Mouse (Mus musculus): ENCODE data around the gene Gpc2. TPM values are rescaled to one million over a fixed set of nuclear protein-coding genes. Genes with fewer than 3 reads are reported as not detected.

The Gpc2 gene
- polyA plus RNA-seq (2016; fragmentation: Nextera tagmentation; extraction: Ambion mirVana): 121 and 140 TPM in 2 replicates

DNA sequence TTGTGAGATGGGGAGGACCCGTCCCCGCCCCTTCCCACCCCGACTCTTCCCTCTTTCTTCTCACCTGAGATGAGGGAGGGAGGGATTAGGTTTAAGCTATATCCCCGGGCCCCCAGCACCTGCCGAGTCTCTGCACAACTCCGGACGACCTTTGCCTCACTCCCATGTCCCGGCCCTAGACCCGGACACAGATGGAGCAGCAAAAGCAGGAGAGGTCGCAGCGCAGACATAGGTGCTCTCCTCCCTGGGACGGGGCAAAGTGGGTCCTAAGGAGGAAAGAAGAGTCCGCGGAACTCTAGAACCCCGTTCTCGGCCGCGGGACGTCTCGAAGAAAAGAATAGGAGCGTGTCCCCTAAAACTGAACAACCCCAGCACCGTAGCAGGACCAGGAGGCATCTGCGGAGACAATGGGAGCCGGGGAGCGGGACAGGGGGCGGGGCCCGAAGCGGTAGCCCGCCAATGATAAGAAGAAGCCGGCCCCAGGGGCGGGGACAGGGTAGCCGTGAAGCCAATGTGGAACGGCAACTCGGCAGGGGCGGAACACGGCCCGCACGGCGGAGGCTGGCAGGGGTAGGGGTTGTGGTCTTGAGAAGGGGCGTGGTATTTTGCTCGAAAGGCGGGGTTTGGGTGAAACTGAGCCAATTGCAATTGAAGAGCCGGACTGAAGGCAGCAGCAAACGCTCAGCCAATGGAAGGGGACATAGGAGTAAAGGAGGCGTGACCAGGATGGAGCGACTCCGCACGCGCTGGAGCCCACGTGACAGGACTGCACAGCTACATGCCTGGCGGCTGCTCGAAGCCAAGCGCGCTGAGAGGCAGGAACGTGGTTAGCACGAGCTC is at the start of gene Gpc2, which contains the start of the genes Gm43720 and Stag3:
TSS of gene Gpc2 (minus strand) at position 421 of the 840 bp plus-strand sequence.
TSS of gene Gm43720 (minus strand) at position 374 of the 840 bp plus-strand sequence.
TSS of gene Stag3 (plus strand) at position 656 of the 840 bp plus-strand sequence.
- peak; percentile 99 for ATAC-seq (ENCODE audit: low FRiP score)
- Histone ChIP-seq H3K36me3 (replicated peaks) (peaks cover 33% of the 10 kb centered on the region), H3K4me1 (peaks cover 43% of the 10 kb centered on the region), H3K27ac (peak within 1 kb of the TSS; percentile 80), H3K4me2 (peak within 1 kb of the TSS; percentile 75), H3K9me3 (no peaks in the 10 kb centered on the region), H3K27me3 (peaks cover 11% of the 10 kb centered on the region; the same call in 1 of the 2 replicates), H3K9ac (peak within 1 kb of the TSS; percentile 90), H3K4me3 (replicated peaks) (peak within 1 kb of the TSS; percentile 74)
- under 1% methylated on average over 56 of the region's 56 CpGs for WGBS

DNA sequence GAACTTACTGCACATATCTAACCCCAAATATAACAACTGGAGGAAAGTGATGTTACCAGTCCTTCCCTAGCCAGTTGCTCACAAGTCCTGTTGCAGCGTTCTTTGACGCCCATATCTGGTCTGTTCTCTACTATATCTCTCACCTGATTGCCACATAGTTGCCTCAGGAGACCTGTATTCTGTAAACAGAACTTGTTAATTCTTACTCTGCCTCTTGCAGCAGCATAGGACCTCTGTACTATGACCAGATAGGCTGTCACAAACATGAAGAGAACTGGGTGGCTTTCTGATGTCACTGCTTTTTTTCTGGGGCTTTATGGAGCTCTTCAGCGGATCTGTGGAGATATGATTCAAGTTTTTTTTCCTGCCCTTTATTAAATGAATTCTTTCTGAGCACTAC is 33.0 kb upstream of the Gpc2 start:
- Histone ChIP-seq H3K4me2 (no peak overlapping the region), H3K27ac (no peak overlapping the region), H3K4me3 (replicated peaks) (no peak overlapping the region), H3K9me3 (no peaks in the 10 kb centered on the region), H3K36me3 (replicated peaks) (no peaks in the 10 kb centered on the region), H3K9ac (no peak overlapping the region), H3K4me1 (no peaks in the 10 kb centered on the region), H3K27me3 (no peaks in the 10 kb centered on the region)
- 92% methylated on average over 3 of the region's 3 CpGs for WGBS
- ATAC-seq (ENCODE audit: low FRiP score): no peak

DNA sequence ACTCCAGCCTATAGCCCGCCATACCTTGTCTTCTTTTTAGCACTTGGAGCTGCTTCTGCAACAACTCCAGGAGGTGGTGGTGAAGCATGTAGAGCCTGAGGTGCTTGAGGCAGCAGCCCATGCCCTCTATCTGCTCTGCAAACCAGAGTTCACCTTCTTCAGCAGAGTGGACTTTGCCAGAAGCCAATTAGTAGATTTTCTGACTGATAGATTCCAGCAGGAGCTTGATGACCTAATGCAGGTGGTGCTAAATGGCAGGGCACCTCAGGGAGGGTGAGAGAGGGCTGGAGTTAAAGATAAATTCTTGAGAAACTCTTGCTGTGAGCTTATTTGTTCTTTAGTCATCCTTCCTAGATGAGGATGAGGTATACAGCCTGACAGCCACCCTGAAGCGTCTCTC is 19.8 kb upstream of the Gpc2 start:
- Histone ChIP-seq H3K4me2 (no peak overlapping the region), H3K27me3 (no peaks in the 10 kb centered on the region), H3K27ac (no peak overlapping the region), H3K9ac (no peak overlapping the region), H3K4me1 (no peaks in the 10 kb centered on the region), H3K4me3 (replicated peaks) (no peak overlapping the region), H3K9me3 (no peaks in the 10 kb centered on the region), H3K36me3 (replicated peaks) (no peaks in the 10 kb centered on the region)
- WGBS: 83% methylated on average over 2 of the region's 2 CpGs
- no peak for ATAC-seq (ENCODE audit: low FRiP score)

DNA sequence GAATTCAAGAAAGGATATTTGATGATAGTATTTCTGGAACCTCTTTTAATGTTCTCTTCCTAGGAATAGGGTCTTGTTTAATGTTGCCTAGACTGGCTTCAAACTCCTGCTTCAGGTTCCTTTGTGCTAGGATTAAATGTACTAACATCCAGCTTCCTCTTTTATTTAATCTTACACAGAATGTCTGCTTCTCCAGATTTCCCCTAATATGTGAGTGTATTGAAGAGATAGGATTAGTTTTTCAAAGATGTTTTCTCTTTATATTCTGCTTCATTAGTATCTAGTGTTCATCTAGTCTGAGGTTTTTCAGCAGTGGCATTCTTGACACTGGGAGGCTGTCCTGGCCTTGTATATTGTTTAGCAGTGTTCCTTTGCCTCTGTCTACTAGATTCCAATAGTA is 14.4 kb upstream of the Gpc2 start:
- H3K27ac ChIP-seq: no peak overlapping the region
- H3K4me3 ChIP-seq (replicated peaks): no peak overlapping the region
- no peaks in the 10 kb centered on the region for H3K4me1 ChIP-seq
- H3K27me3 ChIP-seq: no peaks in the 10 kb centered on the region
- no peak overlapping the region for H3K4me2 ChIP-seq
- no peaks in the 10 kb centered on the region for H3K36me3 ChIP-seq (replicated peaks)
- no peak overlapping the region for H3K9ac ChIP-seq
- no peak for ATAC-seq (ENCODE audit: low FRiP score)
- H3K9me3 ChIP-seq: no peaks in the 10 kb centered on the region

DNA sequence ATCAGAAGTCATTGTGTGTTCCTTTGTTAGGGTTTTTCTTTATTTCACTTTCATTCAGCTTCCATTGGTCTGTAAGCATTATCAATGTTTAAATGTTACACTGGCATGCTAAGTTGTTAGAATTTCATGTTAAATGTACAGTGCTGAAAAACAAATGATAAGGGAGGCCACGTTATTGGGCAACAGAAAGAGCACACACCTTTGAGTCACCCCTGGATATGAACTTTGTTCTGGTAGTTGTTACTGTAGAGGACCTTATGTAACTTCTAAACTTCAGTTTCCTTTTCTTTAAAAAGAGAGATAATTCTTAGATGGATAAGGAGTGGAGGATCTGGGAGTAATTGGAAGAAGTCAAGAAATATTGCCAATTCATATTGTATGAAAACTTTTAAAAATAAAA is 11.8 kb upstream of the Gpc2 start:
- no peak for ATAC-seq (ENCODE audit: low FRiP score)
- Histone ChIP-seq H3K9ac (no peak overlapping the region), H3K27me3 (no peaks in the 10 kb centered on the region), H3K9me3 (no peaks in the 10 kb centered on the region), H3K36me3 (replicated peaks) (no peaks in the 10 kb centered on the region), H3K4me3 (replicated peaks) (no peak overlapping the region), H3K4me2 (no peak overlapping the region), H3K27ac (no peak overlapping the region), H3K4me1 (no peaks in the 10 kb centered on the region)
- WGBS: 84% methylated on average over 1 of the region's 1 CpGs

DNA sequence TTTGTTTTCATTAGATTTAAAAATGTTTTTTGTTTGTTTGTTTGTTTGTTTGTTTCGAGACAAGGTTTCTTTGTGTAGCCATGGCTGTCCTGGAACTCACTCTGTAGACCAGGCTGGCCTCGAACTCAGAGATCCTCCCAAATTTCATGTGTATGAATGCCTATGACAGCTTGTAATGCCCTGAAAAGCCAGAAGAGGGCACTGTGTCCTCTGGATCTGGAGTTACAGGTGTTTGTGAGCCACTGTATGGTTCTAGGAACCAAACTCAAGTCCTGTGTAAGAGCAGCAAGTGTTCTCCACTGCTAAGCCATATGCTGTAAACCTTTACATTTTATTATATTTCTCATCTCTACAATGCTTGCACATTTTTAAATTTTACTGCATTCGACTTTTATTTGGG is 8.1 kb upstream of the Gpc2 start:
- H3K4me1 ChIP-seq: no peaks in the 10 kb centered on the region
- 71% methylated on average over 3 of the region's 3 CpGs for WGBS
- no peak overlapping the region for H3K9ac ChIP-seq
- no peaks in the 10 kb centered on the region for H3K9me3 ChIP-seq
- H3K4me2 ChIP-seq: no peak overlapping the region
- ATAC-seq (ENCODE audit: low FRiP score): no peak
- H3K27ac ChIP-seq: no peak overlapping the region
- H3K27me3 ChIP-seq: no peaks in the 10 kb centered on the region
- no peak overlapping the region for H3K4me3 ChIP-seq (replicated peaks)
- no peaks in the 10 kb centered on the region for H3K36me3 ChIP-seq (replicated peaks)

DNA sequence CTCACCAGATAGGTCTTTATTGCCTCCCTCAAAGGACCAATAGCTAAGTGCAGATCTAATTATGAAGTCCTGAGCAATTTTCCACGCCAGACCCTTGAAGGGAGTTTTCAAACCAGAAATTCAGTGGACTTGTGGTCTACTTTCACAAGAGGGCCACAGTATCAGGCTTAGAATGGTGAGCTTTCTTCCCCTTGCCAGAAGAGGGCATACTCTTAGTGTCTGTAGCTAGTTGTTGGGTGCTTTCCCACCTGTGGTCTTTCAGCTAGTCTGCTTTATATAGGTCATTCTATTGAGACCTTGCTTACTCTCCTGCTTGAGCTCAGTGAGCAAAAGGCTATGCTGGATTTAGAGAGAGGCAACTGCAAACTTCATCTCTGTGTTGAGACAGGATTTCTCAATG is 3.7 kb upstream of the Gpc2 start:
- Histone ChIP-seq H3K4me2 (no peak overlapping the region), H3K9ac (no peak overlapping the region), H3K4me3 (replicated peaks) (no peak overlapping the region), H3K4me1 (peaks cover 7% of the 10 kb centered on the region), H3K27ac (no peak overlapping the region), H3K9me3 (no peaks in the 10 kb centered on the region), H3K27me3 (peaks cover 11% of the 10 kb centered on the region; the same call in 1 of the 2 replicates), H3K36me3 (replicated peaks) (no peaks in the 10 kb centered on the region)
- no peak for ATAC-seq (ENCODE audit: low FRiP score)
- WGBS: 50% methylated on average over 1 of the region's 1 CpGs

DNA sequence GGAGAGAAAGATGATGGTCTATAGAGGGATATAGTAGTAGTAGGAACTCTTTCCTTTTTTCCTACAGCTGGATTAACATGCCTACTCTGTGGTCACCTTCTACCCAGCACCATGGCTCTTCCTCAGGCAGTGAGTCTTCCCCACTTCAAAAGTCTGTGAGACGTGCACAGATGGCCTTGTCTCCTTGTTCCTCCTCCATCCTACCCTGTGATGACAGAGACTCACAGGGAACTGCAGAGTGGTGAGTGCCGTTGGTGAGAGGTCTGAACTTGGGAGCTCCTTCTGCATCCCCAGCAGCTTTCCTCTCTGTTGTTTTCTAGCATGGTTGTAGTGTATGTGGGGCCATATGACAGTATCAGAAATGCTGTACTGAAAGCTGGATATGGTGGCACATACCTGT is 2.0 kb upstream of the Gpc2 start:
- Histone ChIP-seq H3K9ac (no peak overlapping the region), H3K4me1 (peaks cover 24% of the 10 kb centered on the region), H3K27ac (no peak overlapping the region), H3K4me3 (replicated peaks) (no peak overlapping the region), H3K36me3 (replicated peaks) (peaks cover 15% of the 10 kb centered on the region), H3K27me3 (peaks cover 11% of the 10 kb centered on the region; the same call in 1 of the 2 replicates), H3K9me3 (no peaks in the 10 kb centered on the region), H3K4me2 (no peak overlapping the region)
- WGBS: 77% methylated on average over 2 of the region's 2 CpGs
- ATAC-seq (ENCODE audit: low FRiP score): no peak

DNA sequence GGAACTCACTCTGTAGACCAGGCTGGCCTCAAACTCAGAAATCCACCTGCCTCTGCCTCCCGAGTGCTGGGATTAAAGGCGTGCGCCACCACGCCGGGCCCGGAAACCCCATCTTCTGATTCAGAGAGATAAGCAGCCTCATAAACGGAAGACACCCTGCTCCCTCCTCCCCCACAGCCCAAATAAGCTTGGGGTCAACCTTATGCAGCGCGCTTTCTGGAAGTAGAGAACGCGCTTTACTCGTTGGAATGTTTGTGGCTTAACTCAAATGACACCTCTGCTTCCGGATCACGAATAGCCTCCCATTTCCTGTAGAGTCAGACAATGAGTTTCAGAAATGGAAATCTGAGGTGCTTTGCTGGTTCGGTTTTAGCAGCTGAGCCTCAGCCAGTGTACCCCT is 1.0 kb upstream of the Gpc2 start:
- no peak overlapping the region for H3K27ac ChIP-seq
- H3K9me3 ChIP-seq: no peaks in the 10 kb centered on the region
- ATAC-seq (ENCODE audit: low FRiP score): no peak
- peaks cover 33% of the 10 kb centered on the region for H3K4me1 ChIP-seq
- H3K4me2 ChIP-seq: no peak overlapping the region
- no peak overlapping the region for H3K9ac ChIP-seq
- peaks cover 11% of the 10 kb centered on the region; the same call in 1 of the 2 replicates for H3K27me3 ChIP-seq
- WGBS: 93% methylated on average over 15 of the region's 15 CpGs
- H3K36me3 ChIP-seq (replicated peaks): peaks cover 23% of the 10 kb centered on the region
- H3K4me3 ChIP-seq (replicated peaks): no peak overlapping the region

DNA sequence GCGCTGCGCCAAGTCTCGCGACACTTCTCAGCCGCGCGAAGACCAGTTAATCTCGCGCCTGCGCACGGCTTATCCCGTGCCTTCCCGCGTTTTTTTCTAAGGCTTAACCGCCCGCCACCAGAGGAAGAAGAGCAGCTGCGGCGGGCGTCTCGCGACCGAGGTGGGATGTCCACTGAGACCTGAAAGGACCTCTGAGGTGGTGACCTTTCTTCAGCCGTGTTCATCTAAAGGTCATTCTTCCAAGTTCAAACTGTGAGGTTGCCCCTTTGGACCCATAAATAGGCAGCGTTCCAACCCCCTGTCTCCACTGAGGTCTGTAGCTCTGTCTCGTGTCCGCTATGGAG is 592 bp upstream of the Gpc2 start:
- WGBS: 22% methylated on average over 26 of the region's 26 CpGs
- Histone ChIP-seq H3K9me3 (no peaks in the 10 kb centered on the region), H3K27me3 (peaks cover 11% of the 10 kb centered on the region; the same call in 1 of the 2 replicates), H3K27ac (no peak overlapping the region), H3K9ac (no peak overlapping the region), H3K4me1 (peaks cover 38% of the 10 kb centered on the region), H3K4me2 (peak overlapping the region; percentile 75), H3K4me3 (replicated peaks) (peak overlapping the region; percentile 74), H3K36me3 (replicated peaks) (peaks cover 28% of the 10 kb centered on the region)
- no peak for ATAC-seq (ENCODE audit: low FRiP score)

DNA sequence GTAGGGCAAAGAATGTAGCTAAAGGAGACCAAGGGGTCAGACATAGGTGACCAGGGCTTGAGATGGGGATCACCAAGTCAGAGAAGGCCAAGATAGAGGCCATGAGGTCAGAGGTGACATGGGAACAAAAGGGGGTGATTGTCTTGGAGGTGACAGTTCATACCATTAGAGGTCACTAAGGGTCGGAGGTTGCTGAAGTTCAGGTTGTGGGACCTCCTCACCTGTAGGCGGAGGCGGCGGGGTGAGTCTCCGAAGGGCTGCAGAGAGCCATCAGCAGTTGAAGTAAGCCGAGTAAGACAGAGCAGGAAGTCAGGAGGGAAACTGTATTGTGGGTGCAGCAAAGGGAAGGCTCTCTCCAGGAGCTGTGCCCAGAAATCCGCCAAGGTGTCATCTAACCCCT is 1.8 kb downstream of the Gpc2 start:
- ATAC-seq (ENCODE audit: low FRiP score): no peak
- H3K4me2 ChIP-seq: peak overlapping the region; percentile 75
- H3K4me1 ChIP-seq: peaks cover 56% of the 10 kb centered on the region
- peak overlapping the region; percentile 74 for H3K4me3 ChIP-seq (replicated peaks)
- peaks cover 37% of the 10 kb centered on the region for H3K36me3 ChIP-seq (replicated peaks)
- peaks cover 20% of the 10 kb centered on the region for H3K27me3 ChIP-seq
- 87% methylated on average over 7 of the region's 7 CpGs for WGBS
- H3K9ac ChIP-seq: peak overlapping the region; percentile 90; the same call in 1 of the 2 replicates
- no peak overlapping the region for H3K27ac ChIP-seq
- no peaks in the 10 kb centered on the region for H3K9me3 ChIP-seq

DNA sequence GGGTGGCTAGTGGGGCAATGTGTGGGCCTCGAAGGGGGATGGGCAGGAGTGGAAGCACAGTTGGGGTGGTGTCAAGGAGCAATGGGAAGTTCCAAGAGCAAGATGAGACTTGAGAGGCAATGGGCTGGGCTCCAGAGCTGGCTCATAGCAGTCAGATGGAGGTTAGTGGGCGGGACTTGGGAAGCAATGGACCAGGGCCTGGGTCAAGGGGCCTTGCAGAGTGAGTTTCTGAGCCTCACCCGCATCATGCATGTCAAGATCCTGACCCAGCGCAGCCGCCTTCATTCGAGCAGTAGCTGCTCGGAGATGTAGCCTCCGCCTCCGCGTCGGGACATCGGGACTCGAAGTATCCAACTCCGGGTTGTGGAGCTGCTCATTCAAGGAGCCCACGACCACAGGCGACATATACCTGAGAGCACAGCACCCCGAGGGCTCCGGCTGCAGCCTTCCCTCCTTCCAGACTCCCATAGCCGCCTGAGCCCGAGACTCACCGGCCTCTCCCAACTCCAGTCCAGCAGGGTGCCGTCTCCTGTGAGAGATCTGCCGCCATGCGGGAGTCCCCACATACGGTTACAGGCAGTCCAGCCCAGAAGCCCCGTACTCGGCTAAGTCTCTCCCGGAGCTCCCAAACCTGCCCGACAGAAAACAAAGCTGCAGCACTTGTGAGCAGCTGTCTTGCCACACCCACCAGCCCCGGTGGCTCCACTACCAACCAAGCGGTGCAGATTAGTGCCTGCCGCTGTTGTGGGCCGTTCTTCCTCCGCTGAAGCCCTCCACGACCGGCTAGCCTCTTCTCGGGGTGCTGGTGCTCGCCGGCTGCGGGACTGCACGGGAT is 4.4 kb downstream of the Gpc2 start:
- peaks cover 25% of the 10 kb centered on the region for H3K27me3 ChIP-seq
- peak overlapping the region; percentile 40 for H3K4me3 ChIP-seq (replicated peaks)
- no peak for ATAC-seq (ENCODE audit: low FRiP score)
- H3K36me3 ChIP-seq (replicated peaks): peaks cover 37% of the 10 kb centered on the region
- peaks cover 68% of the 10 kb centered on the region for H3K4me1 ChIP-seq
- 6% methylated on average over 41 of the region's 41 CpGs for WGBS
- H3K9ac ChIP-seq: peak overlapping the region; percentile 62
- 0 out of 2 replicates have a peak overlapping the region, but pooled peaks have one; percentile 31 for H3K27ac ChIP-seq
- H3K9me3 ChIP-seq: no peaks in the 10 kb centered on the region
- peak overlapping the region; percentile 66 for H3K4me2 ChIP-seq

Measured in forebrain, embryonic 12.5 days (tissue).